Mouse (Mus musculus) CH12.LX (cell line): ENCODE data around the gene Kansl3. TPM values are rescaled to one million over a fixed set of nuclear protein-coding genes. Genes with fewer than 3 reads are reported as not detected.

Experiments
- DNase-seq: peaks from one replicate; pipeline ENCODE4 v3.0.0-alpha.2; 2013; ENCODE audit errors: extremely low read depth
- H3K27ac ChIP-seq: 2 replicates; pipeline ENCODE4 v1.5.1; 2012; ENCODE audit warnings: low read depth, mild to moderate bottlenecking, control low read depth, moderate library complexity; ENCODE audit not compliant: insufficient read depth
- H3K27me3 ChIP-seq: replicated peaks from 2 replicates; pipeline ENCODE3; 2012; ENCODE audit warnings: inconsistent platforms
- H3K36me3 ChIP-seq, 2 experiments: replicated peaks in 1 of 2; 2 replicates each; pipeline versions ENCODE3 to v1.6.1; 2012; ENCODE audit warnings: inconsistent platforms in 1 of 2, low read length in 1 of 2, mild to moderate bottlenecking in 1 of 2, mixed read lengths in 1 of 2, moderate library complexity in 1 of 2; ENCODE audit not compliant: control insufficient read depth in 1 of 2, insufficient read depth in 1 of 2
- H3K4me1 ChIP-seq, 2 experiments: 2 replicates each; pipeline ENCODE4 v1.6.1; 2012; ENCODE audit warnings: inconsistent platforms in 1 of 2, moderate library complexity in 1 of 2; ENCODE audit not compliant: insufficient read depth in 2 of 2, control insufficient read depth in 1 of 2
- H3K4me2 ChIP-seq: 2 replicates; pipeline ENCODE4 v1.6.1; 2012; ENCODE audit warnings: low read depth, mild to moderate bottlenecking, control low read depth; ENCODE audit not compliant: poor library complexity, insufficient read depth, severe bottlenecking
- H3K4me3 ChIP-seq, 3 experiments: fragments of 150-350 bp in 1 of 3; sonication (generic) in 1 of 3; replicated peaks in 1 of 3; 2 replicates each; pipeline versions ENCODE3 to v1.5.1; 2011 to 2012; ENCODE audit warnings: low read depth in 2 of 3, low read length in 2 of 3, mild to moderate bottlenecking in 2 of 3, moderate library complexity in 2 of 3, control low read depth in 1 of 3, improper control_type of control experiment in 1 of 3, inconsistent platforms in 1 of 3, mixed read lengths in 1 of 3; ENCODE audit not compliant: poor library complexity in 1 of 3
- H3K79me2 ChIP-seq: replicated peaks from 2 replicates; pipeline ENCODE4 v1.6.1; 2012; ENCODE audit warnings: mild to moderate bottlenecking, moderate library complexity; ENCODE audit not compliant: control insufficient read depth, poor library complexity, insufficient read depth, severe bottlenecking; ENCODE audit errors: extremely low read depth
- H3K9ac ChIP-seq: 2 replicates; pipeline ENCODE4 v1.6.1; 2012; ENCODE audit warnings: low read depth, mild to moderate bottlenecking, control low read depth, moderate library complexity; ENCODE audit not compliant: insufficient read depth
- H3K9me3 ChIP-seq: replicated peaks from 2 replicates; pipeline ENCODE3; 2012; ENCODE audit warnings: low read length, inconsistent platforms, mixed read lengths
- BHLHE40 ChIP-seq: IDR thresholded peaks from 2 replicates; pipeline ENCODE4 v1.6.1; 2011; ENCODE audit warnings: mild to moderate bottlenecking, low read depth, low read length, improper control_type of control experiment
- CHD1 ChIP-seq: IDR thresholded peaks from 2 replicates; pipeline ENCODE4 v1.6.1; 2012; ENCODE audit warnings: low read depth, low read length, improper control_type of control experiment, inconsistent platforms
- CHD2 ChIP-seq: IDR thresholded peaks from 2 replicates; pipeline ENCODE4 v1.6.1; 2011; ENCODE audit warnings: low read length, improper control_type of control experiment
- CTCF ChIP-seq, 2 experiments: IDR thresholded peaks in 1 of 2; conservative IDR thresholded peaks in 1 of 2; 2 replicates each; pipeline ENCODE4 v1.5.1; 2011 to 2012; ENCODE audit warnings: low read depth in 2 of 2, low read length in 2 of 2, improper control_type of control experiment in 1 of 2, inconsistent platforms in 1 of 2, mild to moderate bottlenecking in 1 of 2, moderate library complexity in 1 of 2
- E2F4 ChIP-seq: IDR thresholded peaks from 2 replicates; pipeline ENCODE4 v1.6.1; 2011; ENCODE audit warnings: low read depth, low read length, improper control_type of control experiment; ENCODE audit not compliant: insufficient replicate concordance
- EP300 ChIP-seq: IDR thresholded peaks from 2 replicates; pipeline ENCODE4 v1.6.1; 2011; ENCODE audit warnings: low read length, improper control_type of control experiment
- ETS1 ChIP-seq: conservative IDR thresholded peaks from 2 replicates; pipeline ENCODE4 v1.6.1; 2012; ENCODE audit warnings: low read depth, mild to moderate bottlenecking, inconsistent platforms, low read length, improper control_type of control experiment, moderate library complexity
- HCFC1 ChIP-seq: IDR thresholded peaks from 2 replicates; pipeline ENCODE4 v1.6.1; 2012; ENCODE audit warnings: low read depth, mild to moderate bottlenecking, inconsistent platforms, low read length, improper control_type of control experiment
- IRF4 ChIP-seq: IDR thresholded peaks from 2 replicates; pipeline ENCODE4 v1.6.1; 2014; ENCODE audit warnings: low read depth, mild to moderate bottlenecking, inconsistent platforms, low read length, improper control_type of control experiment
- JUN ChIP-seq: IDR thresholded peaks from 2 replicates; pipeline ENCODE4 v1.6.1; 2011; ENCODE audit warnings: low read depth, mild to moderate bottlenecking, low read length, improper control_type of control experiment, moderate library complexity; ENCODE audit not compliant: insufficient read depth
- JUND ChIP-seq: conservative IDR thresholded peaks from 2 replicates; pipeline ENCODE4 v1.6.1; 2011; ENCODE audit warnings: low read depth, low read length, improper control_type of control experiment
- MAFK ChIP-seq: IDR thresholded peaks from 2 replicates; pipeline ENCODE4 v1.6.1; 2011; ENCODE audit warnings: low read length, improper control_type of control experiment; ENCODE audit not compliant: insufficient replicate concordance
- MAX ChIP-seq: IDR thresholded peaks from 2 replicates; pipeline ENCODE4 v1.6.1; 2011; ENCODE audit warnings: low read length, improper control_type of control experiment
- MEF2A ChIP-seq: IDR thresholded peaks from 2 replicates; pipeline ENCODE4 v1.6.1; 2014; ENCODE audit warnings: low read depth, mild to moderate bottlenecking, inconsistent platforms, low read length, improper control_type of control experiment, borderline replicate concordance
- MYC ChIP-seq: IDR thresholded peaks from 2 replicates; pipeline ENCODE4 v1.6.1; 2011; ENCODE audit warnings: low read depth, mild to moderate bottlenecking, improper control_type of control experiment, low read length
- NELFE ChIP-seq: IDR thresholded peaks from 2 replicates; pipeline ENCODE4 v1.6.1; 2011; ENCODE audit warnings: low read depth, low read length, improper control_type of control experiment
- NRF1 ChIP-seq: IDR thresholded peaks from 2 replicates; pipeline ENCODE4 v1.6.1; 2014; ENCODE audit warnings: low read depth, mild to moderate bottlenecking, inconsistent platforms, low read length, improper control_type of control experiment, moderate library complexity
- RCOR1 ChIP-seq: conservative IDR thresholded peaks from 2 replicates; pipeline ENCODE4 v1.6.1; 2012; ENCODE audit warnings: low read depth, mild to moderate bottlenecking, inconsistent platforms, low read length, improper control_type of control experiment
- SIN3A ChIP-seq: IDR thresholded peaks from 2 replicates; pipeline ENCODE4 v1.6.1; 2012; ENCODE audit warnings: low read length, improper control_type of control experiment, inconsistent platforms
- TCF12 ChIP-seq: IDR thresholded peaks from 2 replicates; pipeline ENCODE4 v1.6.1; 2014; ENCODE audit warnings: low read depth, mild to moderate bottlenecking, inconsistent platforms, low read length, improper control_type of control experiment
- ZC3H11A ChIP-seq: IDR thresholded peaks from 2 replicates; pipeline ENCODE4 v1.6.1; 2012; ENCODE audit warnings: low read depth, mild to moderate bottlenecking, inconsistent platforms, low read length, improper control_type of control experiment
- ZMIZ1 ChIP-seq: IDR thresholded peaks from 2 replicates; pipeline ENCODE4 v1.6.1; 2012; ENCODE audit warnings: low read depth, mild to moderate bottlenecking, inconsistent platforms, low read length, improper control_type of control experiment
- dilution Hi-C: fragments of 300-500 bp; cut with MboI; formaldehyde crosslinking; loops from 2 replicates; pipeline ENCODE4 v1.14.3; 2020; ENCODE audit warnings: low sequenced_read_pairs; ENCODE audit not compliant: extremely low pct_unique_long_range_greater_than_20kb, extremely low pct_ligation_motif_present
- in situ Hi-C: fragments of 300-500 bp; cut with MboI; formaldehyde crosslinking; loops from 3 replicates; pipeline ENCODE4 v1.14.3; 2019; ENCODE audit warnings: low sequenced_read_pairs, low pct_ligation_motif_present, low pct_unique_long_range_greater_than_20kb, mixed read lengths
- polyA plus RNA-seq: library from polyadenylated mRNA; unstranded; fragments of >175 nt; gene quantifications from 2 replicates; pipeline ENCODE4 v1.2.1, GENCODE M21; 2012; ENCODE audit warnings: low read depth; ENCODE audit not compliant: insufficient read length
- total RNA-seq, 2 experiments: library from RNA; depleted of rRNA; stranded (reverse); fragments of 300-350 nt in 1 of 2; fragments of >200 nt in 1 of 2; gene quantifications; 2 replicates each; pipeline ENCODE4 v1.2.3; 2012 to 2014

Gene Kansl3
- total and polyA plus RNA-seq, 3 experiments, result 14.3 to 21.2 (median 17.0) TPM

- H3K79me2 ChIP-seq, result no peaks in the 10 kb centered on the region; the same call in 1 of the 2 replicates
- dilution Hi-C loops (no loop called here), in situ Hi-C loops (no loop called here)
- H3K9me3 ChIP-seq, result no peaks in the 10 kb centered on the region
- no peak overlapping the region for H3K9ac ChIP-seq
- TF ChIP-seq HCFC1 (peak; percentile 43), TCF12 (no peak)
- H3K27me3 ChIP-seq, result peaks cover 29% of the 10 kb centered on the region
- H3K27ac ChIP-seq, result no peak overlapping the region
- H3K4me2 ChIP-seq, result no peak overlapping the region
- peaks cover 27 to 77% of the 10 kb centered on the region in 2 experiments for H3K4me1 ChIP-seq
- DNase-seq, result no peak
- no peaks in the 10 kb centered on the region for H3K36me3 ChIP-seq
- no peak overlapping the region for H3K4me3 ChIP-seq
Observed at GRCm38 (mm10) chr1:36303381-36304320, 65.3 kb downstream of the Kansl3 start.

DNA sequence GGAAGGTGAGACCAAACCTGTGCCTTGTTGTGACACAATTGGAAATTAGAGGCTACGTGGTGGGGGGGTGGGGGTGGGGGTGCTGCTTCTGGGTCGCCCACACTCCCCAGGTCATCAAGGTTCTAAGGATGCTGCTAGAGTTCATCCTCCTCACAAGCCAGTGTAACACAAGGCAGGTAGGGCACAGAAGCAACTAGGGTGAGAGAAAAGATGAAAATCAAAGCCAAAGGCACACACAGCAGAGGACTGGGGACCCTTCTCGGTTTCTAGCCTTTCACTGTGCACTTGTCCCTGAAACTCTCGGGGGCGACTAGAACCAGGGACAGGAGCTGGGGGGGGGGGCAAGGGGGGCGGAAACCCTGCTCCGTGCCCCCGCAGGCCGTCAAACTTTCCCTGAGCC, 66.0 kb downstream of the Kansl3 start:
- peaks cover 36% of the 10 kb centered on the region for H3K27me3 ChIP-seq
- no peak overlapping the region for H3K27ac ChIP-seq
- DNase-seq, result no peak
- in situ Hi-C loops, result no loop called here
- dilution Hi-C loops, result no loop called here
- H3K4me1 ChIP-seq, result peaks cover 31 to 81% of the 10 kb centered on the region in 2 experiments
- H3K79me2 ChIP-seq, result no peaks in the 10 kb centered on the region
- H3K4me3 ChIP-seq, result no peak overlapping the region
- TF ChIP-seq NELFE (no peak), ZMIZ1 (no peak)
- no peaks in the 10 kb centered on the region for H3K36me3 ChIP-seq
- no peaks in the 10 kb centered on the region for H3K9me3 ChIP-seq
- no peak overlapping the region for H3K9ac ChIP-seq
- H3K4me2 ChIP-seq, result peak overlapping the region; percentile 2; the same call in 1 of the 2 replicates

DNA sequence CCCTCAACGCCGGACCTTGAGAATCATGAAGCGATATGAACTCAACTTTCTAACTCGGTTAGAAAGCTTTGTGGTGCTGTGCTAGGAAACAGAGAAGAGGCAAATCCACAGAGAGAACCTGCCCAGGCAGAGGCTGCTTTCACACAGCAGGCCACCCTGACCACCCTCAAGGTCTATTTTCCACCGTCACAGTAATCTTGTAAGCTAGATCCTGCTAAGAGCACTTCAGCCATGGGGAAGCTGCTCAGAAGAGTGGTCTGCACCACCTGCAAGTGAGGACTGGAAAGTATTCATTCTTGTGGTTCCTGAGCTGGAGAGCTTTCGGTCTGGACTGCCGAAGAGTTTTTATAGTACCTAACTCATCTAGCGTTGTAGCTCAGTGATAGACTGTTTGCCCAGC, 66.7 kb downstream of the Kansl3 start:
- Histone ChIP-seq H3K4me3 (no peak overlapping the region), H3K9me3 (no peaks in the 10 kb centered on the region), H3K36me3 (no peaks in the 10 kb centered on the region), H3K27me3 (peaks cover 43% of the 10 kb centered on the region), H3K79me2 (no peaks in the 10 kb centered on the region), H3K27ac (peak overlapping the region; percentile 22; the same call in 1 of the 2 replicates), H3K4me2 (peak overlapping the region; percentile 2), H3K4me1 (peaks cover 38 to 88% of the 10 kb centered on the region in 2 experiments), H3K9ac (no peak overlapping the region)
- peak; percentile 60 for DNase-seq
- in situ Hi-C loops, result no loop called here
- dilution Hi-C loops, result no loop called here
- no peak; the same call in 1 of the 2 replicates for TF ChIP-seq JUND
- TF ChIP-seq NRF1, result peak; percentile 33; the same call in 1 of the 2 replicates
- TF ChIP-seq RCOR1, result peak; percentile 88
- 0 out of 2 replicates have a peak, but pooled peaks have one; percentile 51 for TF ChIP-seq MAFK
- TF ChIP-seq CTCF (conservative IDR thresholded peaks at IDR 0.05 in 1 of 2, IDR thresholded peaks at IDR 0.05 in 1 of 2; ENCODE audit: low read depth in 2 of 2, low read length in 2 of 2), result no peak
- TF ChIP-seq SIN3A, result peak; percentile 60; the same call in 1 of the 2 replicates
- TF ChIP-seq JUN, result no peak
- TF ChIP-seq CHD1, result 0 out of 2 replicates have a peak, but pooled peaks have one; percentile 63
- TF ChIP-seq TCF12, result peak; percentile 89
- TF ChIP-seq CHD2, result peak; percentile 52; the same call in 1 of the 2 replicates
- peak; percentile 71; the same call in 1 of the 2 replicates for TF ChIP-seq ETS1
- TF ChIP-seq MEF2A, result peak; percentile 91; the same call in 1 of the 2 replicates
- peak; percentile 95 for TF ChIP-seq IRF4
- TF ChIP-seq ZMIZ1, result no peak
- no peak for TF ChIP-seq ZC3H11A
- TF ChIP-seq MAX, result peak; percentile 47; the same call in 1 of the 2 replicates
- TF ChIP-seq E2F4, result no peak
- TF ChIP-seq EP300, result peak; percentile 89
- peak; percentile 60; the same call in 1 of the 2 replicates for TF ChIP-seq MYC
- TF ChIP-seq HCFC1, result 0 out of 2 replicates have a peak, but pooled peaks have one; percentile 24
- TF ChIP-seq BHLHE40, result peak; percentile 70
